Mouse (Mus musculus) embryonic fibroblast, embryonic 13.5 days (primary cell): ENCODE results near the gene Ros1. TPM values are rescaled to one million over a fixed set of nuclear protein-coding genes. Genes with fewer than 3 reads are reported as not detected.

Experiments
- H3K27ac ChIP-seq: 2 replicates; pipeline ENCODE4 v1.5.1; 2012; ENCODE audit warnings: low read length, control low read depth, inconsistent platforms; ENCODE audit not compliant: insufficient read depth
- H3K4me1 ChIP-seq: 2 replicates; pipeline ENCODE4 v1.6.1; 2011; ENCODE audit warnings: low read length; ENCODE audit not compliant: control insufficient read depth, insufficient read depth
- H3K4me3 ChIP-seq: 2 replicates; pipeline ENCODE4 v1.5.1; 2011; ENCODE audit warnings: mild to moderate bottlenecking, control low read depth, low read length; ENCODE audit not compliant: insufficient read depth
- CTCF ChIP-seq: IDR thresholded peaks from 2 replicates; pipeline ENCODE4 v1.5.1; 2011; ENCODE audit warnings: mild to moderate bottlenecking, control low read depth, low read length, moderate library complexity, borderline replicate concordance; ENCODE audit not compliant: insufficient read depth
- POLR2A ChIP-seq: IDR thresholded peaks from 2 replicates; pipeline ENCODE4 v1.6.1; 2011; ENCODE audit warnings: low read depth, mild to moderate bottlenecking, control low read depth, low read length, moderate library complexity
- polyA plus RNA-seq: library from polyadenylated mRNA; stranded (reverse); fragments of >200 nt; gene quantifications from 2 replicates; pipeline ENCODE4 v1.2.4, GENCODE M21; 2011; ENCODE audit warnings: low read depth; ENCODE audit not compliant: missing spikeins, insufficient read length

Gene Ros1
- polyA plus RNA-seq: not detected in 2 replicates

DNA sequence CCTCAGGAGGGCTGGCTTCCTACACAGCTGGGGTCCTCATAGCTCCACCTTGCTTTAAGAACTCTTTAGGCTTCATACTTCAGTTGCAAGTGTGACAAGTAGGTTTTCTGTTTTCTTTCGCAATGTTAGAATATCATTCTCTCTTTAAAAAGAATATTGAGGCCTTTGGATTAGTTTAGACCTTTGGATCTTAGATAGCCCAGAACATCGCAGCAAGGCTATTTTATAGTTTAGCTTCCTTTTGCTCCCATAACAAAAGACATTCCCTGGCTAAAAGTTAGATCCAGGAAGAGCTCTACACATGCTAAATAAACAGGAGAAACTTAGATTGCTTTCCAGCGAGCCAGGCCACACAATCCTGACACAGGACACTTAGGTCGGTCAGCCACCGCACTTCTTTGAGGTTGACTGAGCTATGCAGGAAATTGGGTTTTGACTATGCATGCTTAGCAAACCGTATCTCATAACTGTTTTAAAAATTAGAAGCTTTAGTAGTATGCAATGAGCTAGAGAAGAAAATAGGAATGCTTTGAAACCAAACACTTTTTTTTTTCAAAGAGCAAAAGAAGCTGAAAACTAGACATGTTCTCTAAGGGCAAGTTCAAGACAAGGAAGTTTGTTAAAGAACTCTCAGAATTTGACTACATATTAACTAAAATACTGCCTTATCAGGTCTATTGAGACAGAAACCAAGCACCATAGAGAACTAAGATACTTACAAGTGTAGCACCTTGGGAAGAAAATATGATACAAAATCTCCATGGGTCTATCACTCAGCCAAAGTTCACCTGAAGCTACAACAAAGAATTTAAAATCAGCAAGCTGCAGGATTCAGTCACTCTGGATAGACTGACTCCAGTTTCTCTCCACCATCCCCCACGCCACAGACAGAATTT lies at the start of gene Ros1:
TSS of gene Ros1 (minus strand) at position 288 of the 896 bp plus-strand sequence.
- no peak for TF ChIP-seq CTCF
- Histone ChIP-seq H3K27ac (no peak within 1 kb of the TSS), H3K4me1 (no peaks in the 10 kb centered on the region), H3K4me3 (no peak within 1 kb of the TSS)

DNA sequence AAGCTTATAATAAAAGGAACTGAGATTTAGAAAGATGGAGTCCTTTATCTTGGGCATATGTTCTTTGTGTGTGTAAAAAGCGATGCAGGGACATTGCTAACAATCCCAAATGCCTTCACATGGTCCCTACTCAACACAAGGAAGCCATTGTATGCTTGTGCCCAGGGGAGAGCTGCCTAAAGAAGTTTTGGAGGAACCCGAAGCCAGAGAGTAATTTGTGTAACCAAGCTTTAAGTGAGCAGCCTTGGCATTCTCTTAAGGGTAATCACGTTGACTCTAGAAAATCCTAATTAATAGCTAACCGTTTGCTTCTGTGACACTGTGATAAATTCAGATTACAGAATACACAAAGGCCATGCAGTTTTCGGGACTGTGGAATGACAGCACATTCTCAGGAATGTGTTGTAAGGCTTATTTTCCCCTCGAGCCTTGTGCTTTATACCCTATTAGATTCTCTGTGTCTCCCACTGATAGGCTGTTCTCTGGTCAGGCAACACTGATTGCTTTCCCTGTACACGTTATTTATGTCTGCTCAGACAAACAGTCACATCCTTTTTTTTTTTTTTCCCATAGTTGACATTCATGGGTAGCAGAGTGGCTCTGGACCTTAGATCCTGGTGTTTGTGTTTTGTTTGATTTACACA lies 47.8 kb upstream of the Ros1 start:
- Histone ChIP-seq H3K4me1 (no peaks in the 10 kb centered on the region), H3K27ac (no peak overlapping the region), H3K4me3 (no peak overlapping the region)
- TF ChIP-seq POLR2A (no peak), CTCF (no peak)

DNA sequence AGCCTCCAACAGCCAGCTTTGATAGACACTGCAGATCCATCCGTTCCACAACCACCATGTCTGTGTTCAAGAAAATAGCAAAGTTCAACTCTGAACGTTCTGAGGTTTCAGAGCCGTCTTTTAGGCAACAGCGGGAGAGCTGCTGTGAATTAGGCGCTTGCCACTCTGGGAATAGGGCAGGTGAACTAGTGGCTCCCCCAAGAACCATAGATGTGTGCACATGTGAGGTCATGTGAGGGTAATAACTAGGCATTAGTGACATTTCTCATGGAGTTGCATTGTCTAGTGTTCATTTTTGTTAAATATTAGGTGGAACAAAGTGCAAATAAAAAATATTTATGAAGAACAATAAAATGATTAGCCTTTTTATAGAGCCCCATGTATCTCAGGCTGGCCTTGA lies 47.0 kb upstream of the Ros1 start:
- Histone ChIP-seq H3K27ac (no peak overlapping the region), H3K4me3 (no peak overlapping the region), H3K4me1 (no peaks in the 10 kb centered on the region)
- TF ChIP-seq CTCF: no peak
- TF ChIP-seq POLR2A: no peak

GRCm38 (mm10) chr10:52235461-52235860 lies 40.4 kb upstream of the Ros1 start:
- H3K27ac ChIP-seq: no peak overlapping the region
- no peak overlapping the region for H3K4me3 ChIP-seq
- no peak for TF ChIP-seq POLR2A
- no peak for TF ChIP-seq CTCF
- 0 out of 2 replicates have a peak, but pooled peaks cover 3% of the 10 kb centered on the region for H3K4me1 ChIP-seq

DNA sequence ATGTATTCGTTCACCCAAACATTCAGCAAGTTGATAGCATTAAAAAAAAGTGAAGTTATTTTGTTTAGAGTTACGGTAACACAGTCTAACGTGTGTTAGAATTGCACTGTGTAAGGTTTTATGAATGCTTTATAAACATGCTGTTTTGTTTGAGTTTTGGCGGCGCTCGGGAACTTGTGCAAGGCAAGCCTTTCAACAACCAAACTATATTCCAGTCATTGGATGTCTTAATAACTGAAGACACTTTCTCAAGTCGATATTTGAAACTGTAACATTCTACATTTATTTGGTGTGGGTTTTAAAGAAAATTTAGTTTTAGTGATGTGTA lies 39.6 kb upstream of the Ros1 start:
- Histone ChIP-seq H3K4me3 (peak overlapping the region; percentile 81), H3K27ac (no peak overlapping the region), H3K4me1 (0 out of 2 replicates have a peak, but pooled peaks cover 3% of the 10 kb centered on the region)
- TF ChIP-seq CTCF: no peak
- no peak for TF ChIP-seq POLR2A

GRCm38 (mm10) chr10:52233969-52234653 lies 39.1 kb upstream of the Ros1 start:
- TF ChIP-seq CTCF: no peak
- TF ChIP-seq POLR2A: no peak
- H3K4me1 ChIP-seq: 0 out of 2 replicates have a peak, but pooled peaks cover 3% of the 10 kb centered on the region
- peak overlapping the region; percentile 81 for H3K4me3 ChIP-seq
- no peak overlapping the region for H3K27ac ChIP-seq

DNA sequence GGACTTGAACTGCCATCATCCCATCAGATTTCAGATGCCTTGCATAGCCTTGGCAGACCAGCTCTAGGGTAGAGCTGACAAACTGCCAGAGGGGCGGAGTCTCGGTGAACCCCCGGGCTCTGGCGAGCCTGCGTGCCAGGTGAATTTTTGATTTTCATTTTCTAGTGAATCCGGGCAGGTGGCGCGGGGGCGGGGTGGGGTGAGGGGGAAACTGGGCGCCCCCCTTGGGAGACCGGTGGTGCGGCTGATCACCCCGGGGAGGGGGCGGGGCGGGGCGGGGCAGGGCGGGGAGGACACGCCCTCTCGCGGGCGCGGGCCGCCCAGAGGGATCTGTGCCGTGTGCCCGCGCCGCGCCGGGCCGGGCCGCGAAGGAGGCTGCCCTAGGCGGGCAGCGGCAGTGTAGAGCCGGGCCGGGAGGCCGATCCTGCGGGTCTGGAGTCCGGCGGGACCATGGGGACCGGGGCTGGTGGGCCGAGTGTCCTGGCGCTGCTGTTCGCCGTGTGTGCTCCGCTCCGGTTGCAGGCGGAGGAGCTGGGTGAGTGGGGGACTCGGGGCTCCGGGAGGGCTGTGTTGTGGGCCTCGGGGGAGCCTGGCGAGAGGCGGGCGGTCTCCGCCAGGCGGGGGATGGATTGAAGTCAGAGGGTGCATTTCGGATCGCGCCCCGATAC lies 38.4 kb upstream of the Ros1 start, which contains the start of gene Dcbld1:
TSS of gene Dcbld1 (plus strand) at position 319 of the 668 bp plus-strand sequence.
- peak within 1 kb of the TSS; percentile 81 for H3K4me3 ChIP-seq
- TF ChIP-seq POLR2A (peak; percentile 73), CTCF (no peak)

DNA sequence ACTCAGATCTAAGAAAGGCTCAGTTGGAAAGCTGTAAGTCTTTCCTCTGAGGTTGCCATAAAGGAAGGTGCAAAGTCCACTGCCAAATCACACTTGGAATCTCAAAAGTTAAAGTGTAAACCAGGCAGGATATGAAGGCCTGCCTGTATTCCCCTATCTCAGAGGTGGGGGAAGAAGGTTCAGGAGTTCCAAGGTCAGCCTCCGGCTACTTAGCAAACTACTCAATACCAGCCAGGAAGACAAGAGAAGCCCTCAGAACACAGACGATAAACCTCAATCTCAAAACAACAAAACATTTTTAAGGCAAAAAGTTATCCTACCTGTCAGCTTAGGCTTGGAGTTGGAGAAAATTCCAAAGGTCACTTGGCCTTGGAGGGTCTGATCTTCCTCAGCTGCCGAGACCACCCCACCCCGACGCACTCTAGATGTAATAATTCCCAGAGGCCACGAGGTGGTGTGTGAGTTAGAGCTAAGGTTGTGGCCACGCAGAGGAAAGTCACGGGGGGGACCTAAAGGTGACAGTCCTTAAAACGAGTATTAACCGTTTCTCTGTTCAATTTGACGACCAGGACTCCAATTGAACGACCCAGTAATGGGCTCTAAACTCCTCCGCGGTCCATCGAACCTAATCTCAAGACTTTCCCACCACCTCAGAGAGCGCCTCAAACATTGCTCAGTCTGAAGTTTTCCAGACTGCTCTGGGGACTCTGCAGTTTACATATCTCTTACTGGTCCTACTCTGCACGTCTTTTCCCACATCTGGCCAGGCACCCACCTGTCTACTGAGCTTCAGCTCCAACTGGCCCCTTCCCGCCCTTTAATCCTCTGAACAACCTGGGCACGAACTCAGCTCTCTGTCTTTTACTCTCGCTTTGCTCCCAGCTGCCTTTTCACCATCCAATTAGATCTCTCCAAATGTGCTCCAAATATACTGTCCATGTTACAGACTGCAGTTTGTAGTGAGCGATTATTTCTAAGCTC lies 37.4 kb upstream of the Ros1 start:
- H3K27ac ChIP-seq: no peak overlapping the region
- peak overlapping the region; percentile 51; the same call in 1 of the 2 replicates for H3K4me3 ChIP-seq
- TF ChIP-seq POLR2A (no peak), CTCF (peak; percentile 17; the same call in 1 of the 2 replicates)
- 0 out of 2 replicates have a peak, but pooled peaks cover 3% of the 10 kb centered on the region for H3K4me1 ChIP-seq

More for the DNA sequence above, 38.4 kb upstream of the Ros1 start, which contains the start of gene Dcbld1:
- no peak within 1 kb of the TSS for H3K27ac ChIP-seq
- H3K4me1 ChIP-seq: 0 out of 2 replicates have a peak, but pooled peaks cover 3% of the 10 kb centered on the region

- TF ChIP-seq CTCF: no peak
- no peak for TF ChIP-seq POLR2A
- Histone ChIP-seq H3K4me1 (no peaks in the 10 kb centered on the region), H3K4me3 (no peak overlapping the region), H3K27ac (no peak overlapping the region)
Observed at GRCm38 (mm10) chr10:52219600-52219999, 24.6 kb upstream of the Ros1 start.
